Mouse (Mus musculus) megakaryocyte, embryonic 14.5 days (primary cell): ENCODE measurements around the gene Dek.

Experiments
- FLI1 ChIP-seq: IDR thresholded peaks from 2 replicates; pipeline ENCODE4 v1.6.1; 2012; ENCODE audit warnings: low read length, inconsistent platforms, mixed read lengths
- GATA1 ChIP-seq: IDR thresholded peaks from 3 replicates; pipeline ENCODE4 v1.6.1; 2012; ENCODE audit warnings: mixed read lengths, low read length, inconsistent platforms, borderline replicate concordance

- TF ChIP-seq GATA1, result no peak
- TF ChIP-seq FLI1, result no peak
These were observed 1.9 kb downstream of the Dek start for GRCm38 (mm10) chr13:47104146-47104545.
